10 mouse cellular contexts compared by ENCODE assay signal in genomic region chr5:43148486-43148885, GRCm38 (mm10).
DNase-seq lines count a peak whose midpoint lies in the region; ATAC-seq lines count a peak whose summit lies in the region.
"Had no signal": no experiment of that assay in that cellular context is flagged by ENCODE, and none has a peak within 500 bp of the region (broad histone marks: within the 10 kb centered on the region; RNA-seq: fewer than 3 reads in every experiment).

No protein-coding gene starts in this region.

- 43% methylated on average over 9 of the region's 9 CpGs for WGBS in hindbrain, embryonic 15.5 days
- 60% methylated on average over 9 of the region's 9 CpGs for WGBS in hindbrain, embryonic 11.5 days
- WGBS in neural tube, embryonic 14.5 days: 32% methylated on average over 9 of the region's 9 CpGs
- 69% methylated on average over 9 of the region's 9 CpGs for WGBS in liver, embryonic 12.5 days (ENCODE audit: insufficient replicate concordance)

- H3K4me3 ChIP-seq in hindbrain, embryonic 15.5 days: no peak overlapping the region
- H3K4me3 ChIP-seq in hindbrain, embryonic 11.5 days (ENCODE audit: low read depth, low read length): no peak overlapping the region
- H3K4me3 ChIP-seq in neural tube, embryonic 14.5 days (ENCODE audit: low read depth, low read length): no peak overlapping the region
- H3K4me3 ChIP-seq in liver, embryonic 12.5 days: no peak overlapping the region
- H3K4me3 ChIP-seq: heart, embryonic 15.5 days; limb, embryonic 15.5 days had no signal

- H3K4me1 ChIP-seq in hindbrain, embryonic 15.5 days (replicated peaks): no peaks in the 10 kb centered on the region; the same call in none of the 2 replicates
- H3K4me1 ChIP-seq in hindbrain, embryonic 11.5 days (replicated peaks; ENCODE audit: control insufficient read depth, insufficient read depth, low read length): no peaks in the 10 kb centered on the region
- no peaks in the 10 kb centered on the region for H3K4me1 ChIP-seq in neural tube, embryonic 14.5 days (ENCODE audit: control insufficient read depth, insufficient read depth, low read length)
- H3K4me1 ChIP-seq in liver, embryonic 12.5 days: no peaks in the 10 kb centered on the region
- H3K4me1 ChIP-seq: limb, embryonic 15.5 days had no signal

- H3K9me3 ChIP-seq in hindbrain, embryonic 15.5 days: no peaks in the 10 kb centered on the region
- H3K9me3 ChIP-seq in hindbrain, embryonic 11.5 days (ENCODE audit: control insufficient read depth, low read length): no peaks in the 10 kb centered on the region
- no peaks in the 10 kb centered on the region for H3K9me3 ChIP-seq in neural tube, embryonic 14.5 days (ENCODE audit: control insufficient read depth, low read length)
- H3K9me3 ChIP-seq in liver, embryonic 12.5 days (replicated peaks): no peaks in the 10 kb centered on the region
- H3K9me3 ChIP-seq: heart, embryonic 15.5 days; limb, embryonic 15.5 days had no signal

- H3K36me3 ChIP-seq in hindbrain, embryonic 15.5 days: no peaks in the 10 kb centered on the region
- H3K36me3 ChIP-seq in hindbrain, embryonic 11.5 days (ENCODE audit: control insufficient read depth, insufficient read depth, low read length): no peaks in the 10 kb centered on the region
- H3K36me3 ChIP-seq in neural tube, embryonic 14.5 days (ENCODE audit: control insufficient read depth, insufficient read depth, low read length): no peaks in the 10 kb centered on the region
- no peaks in the 10 kb centered on the region for H3K36me3 ChIP-seq in liver, embryonic 12.5 days
- H3K36me3 ChIP-seq: heart, embryonic 15.5 days; limb, embryonic 15.5 days had no signal

- no peak overlapping the region for H3K9ac ChIP-seq in hindbrain, embryonic 15.5 days
- H3K9ac ChIP-seq in hindbrain, embryonic 11.5 days (ENCODE audit: low read depth, low read length): no peak overlapping the region
- no peak overlapping the region for H3K9ac ChIP-seq in neural tube, embryonic 14.5 days (replicated peaks; ENCODE audit: low read depth, low read length)
- H3K9ac ChIP-seq in liver, embryonic 12.5 days: no peak overlapping the region
- H3K9ac ChIP-seq: heart, embryonic 15.5 days; limb, embryonic 15.5 days had no signal

- H3K4me2 ChIP-seq in hindbrain, embryonic 15.5 days: no peak overlapping the region
- no peak overlapping the region for H3K4me2 ChIP-seq in hindbrain, embryonic 11.5 days (replicated peaks; ENCODE audit: low read depth, low read length)
- H3K4me2 ChIP-seq in neural tube, embryonic 14.5 days (ENCODE audit: low read depth, low read length): no peak overlapping the region
- H3K4me2 ChIP-seq in liver, embryonic 12.5 days: no peak overlapping the region
- H3K4me2 ChIP-seq: heart, embryonic 15.5 days; limb, embryonic 15.5 days had no signal

- 0 out of 2 replicates have a peak, but pooled peaks have one; percentile 46 for ATAC-seq in hindbrain, embryonic 15.5 days (ENCODE audit: low FRiP score, low read depth)
- no peak for ATAC-seq in hindbrain, embryonic 11.5 days (ENCODE audit: low FRiP score)
- ATAC-seq in neural tube, embryonic 14.5 days (ENCODE audit: low read depth): peak; percentile 77
- ATAC-seq in liver, embryonic 12.5 days: no peak

- DNase-seq in adrenal gland, postnatal 14 days: peak; percentile 45
- DNase-seq in adrenal gland, adult 18-20 months (ENCODE audit: low spot score in 2 of 2): no peak
- no peak for DNase-seq in hindbrain, embryonic 11.5 days (ENCODE audit: low spot score)
- DNase-seq in fat pad, adult 2 months (ENCODE audit: extremely low read depth, low read depth, low spot score): peak; percentile 72
- DNase-seq in ovary, postnatal 10 days (ENCODE audit: low spot score): no peak

- H3K27me3 ChIP-seq in hindbrain, embryonic 15.5 days: no peaks in the 10 kb centered on the region
- no peaks in the 10 kb centered on the region for H3K27me3 ChIP-seq in hindbrain, embryonic 11.5 days (ENCODE audit: control insufficient read depth, insufficient read depth, low read length)
- H3K27me3 ChIP-seq in neural tube, embryonic 14.5 days (ENCODE audit: control insufficient read depth, insufficient read depth, low read length): no peaks in the 10 kb centered on the region
- no peaks in the 10 kb centered on the region for H3K27me3 ChIP-seq in liver, embryonic 12.5 days (replicated peaks)
- H3K27me3 ChIP-seq: heart, embryonic 15.5 days; limb, embryonic 15.5 days had no signal

- H3K27ac ChIP-seq in hindbrain, embryonic 15.5 days (replicated peaks): no peak overlapping the region
- no peak overlapping the region for H3K27ac ChIP-seq in hindbrain, embryonic 11.5 days (ENCODE audit: low read depth, low read length)
- no peak overlapping the region for H3K27ac ChIP-seq in neural tube, embryonic 14.5 days (ENCODE audit: low read depth, low read length)
- no peak overlapping the region for H3K27ac ChIP-seq in liver, embryonic 12.5 days
- H3K27ac ChIP-seq: heart, embryonic 15.5 days; limb, embryonic 15.5 days had no signal

Comparison
In these comparisons a context has a peak if more than half of its experiments do, and no peak if none do; other contexts are left out.
1. DNase-seq: peak in adrenal gland, postnatal 14 days (single experiment) and fat pad, adult 2 months (single experiment); none in adrenal gland, adult 18-20 months (0 of 2), hindbrain, embryonic 11.5 days (single experiment) and ovary, postnatal 10 days (single experiment).
2. ATAC-seq: peak in hindbrain, embryonic 15.5 days (single experiment) and neural tube, embryonic 14.5 days (single experiment); none in hindbrain, embryonic 11.5 days (single experiment) and liver, embryonic 12.5 days (single experiment).